Mouse (Mus musculus) myocyte (in vitro differentiated cells): ENCODE measurements at regions not wholly inside any gene's neighbourhood (a gene's known extent, or its start where the extent isn't known, plus 50 kb on each side); places are given as distances from the start of the nearest gene placed in this dataset.

Source experiments
- H3K27me3 ChIP-seq: one replicate; pipeline ENCODE4 v1.6.1; 2011; ENCODE audit not compliant: control insufficient read depth, insufficient read depth, insufficient read length
- H3K36me3 ChIP-seq: one replicate; pipeline ENCODE4 v1.6.1; 2011; ENCODE audit not compliant: control insufficient read depth, insufficient read depth
- H3K4me2 ChIP-seq: one replicate; pipeline ENCODE4 v1.6.1; 2011; ENCODE audit warnings: low read depth, control low read depth
- H3K4me3 ChIP-seq: one replicate; pipeline ENCODE4 v1.5.1; 2011; ENCODE audit warnings: mild to moderate bottlenecking, control low read depth, moderate library complexity
- H3K79me2 ChIP-seq: one replicate; pipeline ENCODE4 v1.6.1; 2011; ENCODE audit not compliant: control insufficient read depth, insufficient read depth
- H3ac ChIP-seq: one replicate; pipeline ENCODE4 v1.6.1; 2011; ENCODE audit not compliant: control insufficient read depth, insufficient read length
- CEBPB ChIP-seq: IDR thresholded peaks from 2 replicates; pipeline ENCODE4 v1.6.1; 2011; ENCODE audit warnings: mild to moderate bottlenecking, moderate library complexity; ENCODE audit not compliant: poor library complexity, insufficient read depth, severe bottlenecking
- E2F4 ChIP-seq: IDR thresholded peaks from one replicate; pipeline ENCODE4 v1.6.1; 2011; ENCODE audit warnings: mild to moderate bottlenecking, control low read depth, moderate library complexity; ENCODE audit not compliant: insufficient read depth
- MAX ChIP-seq: IDR thresholded peaks from one replicate; pipeline ENCODE4 v1.6.1; 2011; ENCODE audit warnings: low read depth, mild to moderate bottlenecking, control low read depth
- MYOD1 ChIP-seq, 3 experiments: IDR thresholded peaks; one replicate each; pipeline ENCODE4 v1.6.1; 2011; ENCODE audit warnings: control low read depth in 2 of 3, low read depth in 2 of 3, mild to moderate bottlenecking in 2 of 3, moderate library complexity in 1 of 3; ENCODE audit not compliant: insufficient read length in 2 of 3, control insufficient read depth in 1 of 3
- MYOG ChIP-seq, 3 experiments: IDR thresholded peaks; one replicate each; pipeline ENCODE4 v1.6.1; 2011; ENCODE audit warnings: control low read depth in 2 of 3, low read depth in 2 of 3, mild to moderate bottlenecking in 2 of 3; ENCODE audit not compliant: insufficient read length in 2 of 3, control insufficient read depth in 1 of 3, insufficient read depth in 1 of 3
- POLR2A ChIP-seq: IDR thresholded peaks from one replicate; pipeline ENCODE4 v1.6.1; 2011; ENCODE audit warnings: low read depth, mild to moderate bottlenecking, control low read depth, moderate library complexity; ENCODE audit not compliant: insufficient read length
- POLR2AphosphoS2 ChIP-seq: IDR thresholded peaks from one replicate; pipeline ENCODE4 v1.6.1; 2011; ENCODE audit warnings: low read depth, control low read depth; ENCODE audit not compliant: insufficient read length
- REST ChIP-seq: IDR thresholded peaks from one replicate; pipeline ENCODE4 v1.6.1; 2011; ENCODE audit warnings: mild to moderate bottlenecking, control low read depth, moderate library complexity; ENCODE audit not compliant: insufficient read depth, insufficient read length
- SRF ChIP-seq: IDR thresholded peaks from one replicate; pipeline ENCODE4 v1.6.1; 2011; ENCODE audit warnings: low read depth; ENCODE audit not compliant: control insufficient read depth, insufficient read length
- TCF12 ChIP-seq: IDR thresholded peaks from one replicate; pipeline ENCODE4 v1.6.1; 2011; ENCODE audit warnings: mild to moderate bottlenecking, control low read depth; ENCODE audit not compliant: poor library complexity, insufficient read depth, severe bottlenecking
- TCF3 ChIP-seq: IDR thresholded peaks from one replicate; pipeline ENCODE4 v1.6.1; 2011; ENCODE audit warnings: low read depth, control low read depth; ENCODE audit not compliant: insufficient read length
- USF1 ChIP-seq: IDR thresholded peaks from one replicate; pipeline ENCODE4 v1.6.1; 2011; ENCODE audit warnings: low read depth, mild to moderate bottlenecking, control low read depth, moderate library complexity

DNA sequence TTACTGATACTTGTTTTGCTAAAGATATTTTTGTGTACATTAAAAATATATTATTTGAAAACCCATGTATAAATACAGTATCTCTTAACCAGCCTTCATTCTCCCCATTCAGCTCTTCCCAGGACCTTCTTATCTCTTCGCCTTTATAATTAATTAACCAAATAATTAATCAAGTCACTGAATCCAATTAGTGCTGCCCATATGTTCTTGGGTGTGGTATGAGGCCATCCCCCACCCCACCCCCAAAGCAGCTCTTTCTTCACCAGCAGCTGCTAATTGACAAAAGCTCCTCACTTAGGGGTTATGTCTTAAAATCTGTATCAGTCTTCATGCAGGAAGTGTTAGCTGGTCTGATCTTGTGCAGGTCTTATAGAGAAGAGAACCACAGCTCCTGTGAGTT, 728.8 kb upstream of the Nr2f1 start:
- Histone ChIP-seq H3ac (no peak overlapping the region), H3K4me2 (no peak overlapping the region), H3K36me3 (no peaks in the 10 kb centered on the region), H3K4me3 (no peak overlapping the region), H3K79me2 (no peaks in the 10 kb centered on the region), H3K27me3 (no peaks in the 10 kb centered on the region)
- TF ChIP-seq REST, result no peak
- no peak for TF ChIP-seq MYOG (IDR thresholded peaks at IDR 0.05; ENCODE audit: control insufficient read depth in 1 of 3, insufficient read depth in 1 of 3, insufficient read length in 2 of 3, low read depth in 2 of 3)
- TF ChIP-seq MAX, result no peak
- TF ChIP-seq POLR2AphosphoS2, result no peak
- no peak for TF ChIP-seq MYOD1 (IDR thresholded peaks at IDR 0.05; ENCODE audit: control insufficient read depth in 1 of 3, insufficient read length in 2 of 3, low read depth in 2 of 3)
- TF ChIP-seq CEBPB, result no peak
- no peak for TF ChIP-seq POLR2A
- no peak for TF ChIP-seq TCF12
- no peak for TF ChIP-seq SRF
- no peak for TF ChIP-seq USF1
- TF ChIP-seq TCF3, result no peak
- no peak for TF ChIP-seq E2F4

DNA sequence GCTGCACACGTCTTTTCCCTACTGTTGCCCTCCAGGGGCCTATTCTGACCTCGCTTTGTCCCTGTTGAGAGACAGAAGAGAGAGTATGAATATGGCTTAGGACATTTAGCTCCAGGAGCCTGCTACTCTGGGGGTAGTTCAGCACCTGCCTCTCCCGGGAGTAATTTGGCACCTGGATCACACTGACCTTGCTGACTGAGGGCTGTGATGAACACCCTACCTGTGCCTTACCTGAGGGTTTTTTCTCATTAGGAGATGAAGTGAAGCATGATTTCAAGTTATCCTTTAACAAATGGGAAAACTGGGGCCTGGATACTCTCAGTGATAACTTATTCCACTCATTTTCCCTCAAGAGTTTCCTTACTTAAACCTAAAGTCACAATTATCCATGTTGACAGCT, 721.2 kb upstream of the Nr2f1 start:
- Histone ChIP-seq H3K79me2 (no peaks in the 10 kb centered on the region), H3K4me3 (no peak overlapping the region), H3ac (no peak overlapping the region), H3K27me3 (no peaks in the 10 kb centered on the region), H3K36me3 (no peaks in the 10 kb centered on the region), H3K4me2 (no peak overlapping the region)
- TF ChIP-seq TCF12, result no peak
- TF ChIP-seq USF1, result no peak
- no peak for TF ChIP-seq CEBPB

DNA sequence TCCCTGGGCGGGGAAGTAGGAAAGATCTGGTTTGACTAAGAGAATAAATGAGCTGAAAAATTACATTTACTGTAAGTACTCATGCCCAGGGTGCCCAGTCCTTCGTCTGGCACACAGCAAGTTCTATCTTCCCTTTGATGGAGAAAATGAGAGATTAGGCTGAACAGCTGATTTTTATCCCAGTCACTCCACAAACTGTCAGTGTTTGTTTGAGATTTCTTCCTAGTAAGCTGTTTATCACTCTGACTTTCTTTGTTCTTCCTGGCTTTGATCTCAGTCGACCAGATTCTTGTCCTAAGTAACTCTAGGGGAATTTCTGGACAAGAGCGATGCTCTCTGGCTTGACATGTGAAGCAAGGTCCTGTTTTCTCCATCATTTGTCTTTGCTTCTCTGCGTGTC, 710.3 kb upstream of the Nr2f1 start:
- Histone ChIP-seq H3K27me3 (no peaks in the 10 kb centered on the region), H3K4me3 (no peak overlapping the region), H3K79me2 (no peaks in the 10 kb centered on the region), H3K36me3 (no peaks in the 10 kb centered on the region), H3ac (no peak overlapping the region), H3K4me2 (no peak overlapping the region)
- TF ChIP-seq E2F4 (no peak), MYOD1 (IDR thresholded peaks at IDR 0.05; ENCODE audit: control insufficient read depth in 1 of 3, insufficient read length in 2 of 3, low read depth in 2 of 3) (no peak), REST (no peak), POLR2AphosphoS2 (no peak), TCF3 (no peak), MYOG (IDR thresholded peaks at IDR 0.05; ENCODE audit: control insufficient read depth in 1 of 3, insufficient read depth in 1 of 3, insufficient read length in 2 of 3, low read depth in 2 of 3) (no peak), MAX (no peak), CEBPB (no peak), POLR2A (no peak), USF1 (no peak), SRF (no peak), TCF12 (no peak)

DNA sequence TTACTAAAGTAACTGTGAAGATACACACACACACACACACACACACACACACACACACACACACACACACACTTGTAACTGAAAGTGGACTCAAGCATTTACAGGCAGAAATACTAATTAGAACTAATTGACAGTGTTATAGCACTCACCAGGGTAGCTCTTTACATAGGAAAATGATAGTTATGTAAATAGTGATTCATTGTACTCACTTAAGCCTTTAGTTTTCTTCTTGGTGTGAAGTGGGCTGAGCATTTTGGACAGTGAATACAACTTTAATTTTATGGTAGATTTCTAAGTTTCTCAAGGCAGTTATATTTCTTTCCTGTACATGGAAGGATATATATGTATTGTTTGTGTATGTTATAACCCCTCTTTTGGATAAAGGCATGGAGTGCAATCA, 704.5 kb upstream of the Nr2f1 start:
- Histone ChIP-seq H3K27me3 (no peaks in the 10 kb centered on the region), H3K4me3 (no peak overlapping the region), H3K36me3 (no peaks in the 10 kb centered on the region), H3K4me2 (no peak overlapping the region), H3K79me2 (no peaks in the 10 kb centered on the region), H3ac (no peak overlapping the region)
- TF ChIP-seq MYOD1 (IDR thresholded peaks at IDR 0.05; ENCODE audit: control insufficient read depth in 1 of 3, insufficient read length in 2 of 3, low read depth in 2 of 3) (no peak), MYOG (IDR thresholded peaks at IDR 0.05; ENCODE audit: control insufficient read depth in 1 of 3, insufficient read depth in 1 of 3, insufficient read length in 2 of 3, low read depth in 2 of 3) (no peak), TCF3 (no peak), POLR2A (no peak), USF1 (no peak), POLR2AphosphoS2 (no peak), REST (no peak), SRF (no peak)

DNA sequence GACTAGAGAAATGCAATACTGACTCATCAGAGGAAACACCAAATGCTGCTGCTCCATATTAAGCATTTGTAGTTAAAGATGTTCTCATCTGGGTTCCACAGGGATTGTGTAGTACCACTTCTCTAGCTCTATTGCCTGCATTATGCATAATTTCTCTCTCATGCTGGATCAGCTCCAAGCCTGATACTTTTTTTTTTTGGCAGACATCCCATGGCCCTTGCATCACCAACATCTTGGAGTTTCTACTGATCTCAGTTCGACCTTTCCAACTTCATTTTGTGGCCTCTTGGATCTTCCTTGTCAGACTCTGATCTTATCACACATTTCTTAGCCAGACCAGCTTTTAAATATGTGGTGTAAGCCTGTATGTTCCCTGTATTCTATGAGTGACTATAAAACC, 701.1 kb upstream of the Nr2f1 start:
- TF ChIP-seq CEBPB (peak; percentile 78), MYOD1 (IDR thresholded peaks at IDR 0.05; ENCODE audit: control insufficient read depth in 1 of 3, insufficient read length in 2 of 3, low read depth in 2 of 3) (no peak)
- Histone ChIP-seq H3K36me3 (no peaks in the 10 kb centered on the region), H3K4me3 (no peak overlapping the region), H3K79me2 (no peaks in the 10 kb centered on the region), H3ac (no peak overlapping the region), H3K27me3 (no peaks in the 10 kb centered on the region), H3K4me2 (no peak overlapping the region)

DNA sequence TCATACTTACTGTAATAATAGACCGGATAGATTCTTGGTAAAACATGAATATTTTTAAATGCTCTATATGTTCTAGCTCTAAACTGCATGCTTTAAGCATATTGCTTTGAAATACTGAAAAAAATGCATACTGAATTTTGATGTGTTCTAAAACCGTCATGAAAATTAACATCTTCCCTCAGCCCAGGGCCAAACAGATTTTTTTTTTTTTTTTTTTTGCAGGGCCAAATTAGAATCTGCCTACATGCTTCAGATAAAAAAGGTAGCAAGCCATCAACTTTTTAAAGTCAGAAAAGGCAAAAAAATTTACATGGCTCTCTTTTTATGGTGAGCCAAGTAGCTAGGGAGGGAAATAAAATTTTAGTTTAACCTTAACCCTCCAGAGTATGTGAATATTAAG, 692.7 kb upstream of the Nr2f1 start:
- H3K27me3 ChIP-seq, result no peaks in the 10 kb centered on the region
- H3K4me2 ChIP-seq, result no peak overlapping the region
- no peaks in the 10 kb centered on the region for H3K79me2 ChIP-seq
- no peak for TF ChIP-seq SRF
- no peak for TF ChIP-seq MAX
- no peak for TF ChIP-seq POLR2A
- TF ChIP-seq MYOG (IDR thresholded peaks at IDR 0.05; ENCODE audit: control insufficient read depth in 1 of 3, insufficient read depth in 1 of 3, insufficient read length in 2 of 3, low read depth in 2 of 3), result no peak
- TF ChIP-seq USF1, result no peak
- no peak for TF ChIP-seq POLR2AphosphoS2
- no peak for TF ChIP-seq TCF3
- TF ChIP-seq REST, result no peak
- TF ChIP-seq MYOD1 (IDR thresholded peaks at IDR 0.05; ENCODE audit: control insufficient read depth in 1 of 3, insufficient read length in 2 of 3, low read depth in 2 of 3), result no peak
- no peak for TF ChIP-seq CEBPB
- no peak for TF ChIP-seq TCF12
- TF ChIP-seq E2F4, result no peak
- H3K36me3 ChIP-seq, result no peaks in the 10 kb centered on the region
- no peak overlapping the region for H3K4me3 ChIP-seq
- no peak overlapping the region for H3ac ChIP-seq
